Mouse (Mus musculus): ENCODE results near the gene Krtap2-4.
"Not testable (repeated sequence)": the region's sequence is repeated elsewhere in the genome, so short reads cannot be mapped to it uniquely, and the experiment has no call there.

The Krtap2-4 gene

DNA sequence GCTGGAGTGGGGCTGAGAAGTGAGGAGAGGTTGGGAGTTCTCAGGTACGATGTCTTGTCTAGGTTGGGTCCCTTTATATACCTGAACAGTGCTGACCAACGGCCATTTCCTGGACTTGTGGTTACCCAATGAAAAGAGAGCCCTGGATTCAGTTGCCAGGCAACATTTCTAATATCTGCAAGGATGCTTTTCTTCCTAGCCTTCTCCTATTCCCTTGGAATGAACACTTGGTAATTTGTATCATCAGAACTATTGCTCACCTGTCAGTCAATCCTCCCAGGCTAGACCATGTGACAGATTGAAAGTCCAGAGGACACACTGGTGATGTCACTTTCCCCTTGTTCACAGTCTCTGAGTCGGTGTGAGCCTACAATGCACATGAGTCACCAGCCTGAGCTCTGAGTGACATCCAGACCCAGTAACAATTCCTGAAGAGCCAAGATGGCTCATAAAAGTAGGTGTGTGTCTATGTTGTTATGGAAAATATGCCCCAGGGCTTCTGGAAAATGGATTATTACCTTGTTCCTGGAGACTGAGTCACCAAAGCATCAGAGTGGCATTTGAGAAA, at the start of gene Krtap2-4:
Gene Krtap2-4 (minus strand): TSS at position 51 of the 568 bp plus-strand sequence.
- DNase-seq (ENCODE audit: low spot score in 2 of 2) = no peak

DNA sequence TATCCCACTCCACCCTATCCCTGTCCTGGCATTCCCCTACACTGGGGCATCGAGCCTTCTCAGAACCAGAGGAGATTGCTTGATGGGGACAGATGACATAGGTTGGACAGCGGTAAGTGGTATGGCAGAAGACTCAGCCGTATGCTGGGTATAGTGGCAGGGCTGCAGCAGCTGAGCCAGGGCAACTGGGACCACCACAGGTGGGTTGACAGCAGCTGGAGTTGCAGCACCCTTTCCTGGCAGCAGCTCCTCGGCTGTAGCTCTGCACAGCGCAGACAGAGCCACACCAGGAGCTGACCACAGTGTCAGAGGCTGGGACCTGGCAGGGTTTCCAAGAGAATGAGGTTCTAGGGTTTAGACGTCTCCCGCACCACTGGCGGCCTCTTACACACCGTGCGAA, 48.2 kb upstream of the Krtap2-4 start:
- no peak for DNase-seq (ENCODE audit: low spot score in 2 of 2)

- no peak for DNase-seq (ENCODE audit: low spot score in 2 of 2)
Observed at GRCm38 (mm10) chr11:99659256-99659655, 44.6 kb upstream of the Krtap2-4 start.

GRCm38 (mm10) chr11:99658467-99659010, 43.9 kb upstream of the Krtap2-4 start, which contains the start of gene Gm11563:
Gene Gm11563 (minus strand): TSS chr11:99658960.
- not testable (repeated sequence) for DNase-seq (ENCODE audit: low spot score in 2 of 2)

DNA sequence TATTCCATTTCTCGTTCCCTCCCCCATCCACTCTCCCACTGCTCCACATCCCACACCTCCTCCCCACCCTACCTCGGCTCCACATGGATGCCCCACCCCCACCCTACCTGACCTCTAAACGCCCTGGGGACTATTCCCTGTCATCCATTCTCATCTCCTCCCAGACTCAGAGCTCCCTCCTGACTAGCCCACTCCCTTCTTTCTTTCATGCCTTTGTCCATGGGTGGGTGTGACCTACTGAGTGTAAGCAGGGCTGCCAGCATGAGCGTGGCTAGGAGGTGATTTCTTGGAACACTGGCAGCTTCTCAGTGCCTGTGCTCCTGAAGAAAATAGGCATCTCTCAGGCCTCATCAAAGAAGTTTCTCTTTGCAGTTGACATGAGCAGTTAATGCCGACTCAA, 42.4 kb upstream of the Krtap2-4 start:
- DNase-seq (ENCODE audit: low spot score in 2 of 2) = no peak

DNA sequence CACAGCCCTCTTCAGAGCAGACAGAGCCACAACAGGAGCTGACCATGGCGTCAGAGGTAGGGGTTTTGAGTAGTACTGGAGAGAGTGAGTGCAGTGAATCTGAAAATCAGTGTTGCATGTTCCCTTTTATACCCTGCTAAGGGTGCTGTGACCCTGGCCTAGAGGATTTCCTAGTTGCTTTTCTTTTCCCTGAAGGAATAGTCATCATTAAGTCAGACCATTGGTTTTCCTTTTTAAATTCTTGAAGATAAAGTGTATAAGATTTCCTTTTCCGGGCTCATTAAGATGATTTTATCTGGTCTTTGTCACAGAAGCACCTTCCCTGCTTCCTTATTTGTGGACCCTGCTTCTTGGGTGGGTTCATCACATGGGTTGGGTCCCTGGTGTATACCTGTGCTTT, 35.5 kb upstream of the Krtap2-4 start, which contains the start of gene Gm11555:
Gene Gm11555 (minus strand): TSS at position 101 of the 400 bp plus-strand sequence.
- DNase-seq (ENCODE audit: low spot score in 2 of 2) = no peak

- no peak for DNase-seq (ENCODE audit: low spot score in 2 of 2)
Observed at GRCm38 (mm10) chr11:99646444-99646843, 31.8 kb upstream of the Krtap2-4 start.

- DNase-seq (ENCODE audit: low spot score in 2 of 2) = no peak
Observed at GRCm38 (mm10) chr11:99644351-99644750, 29.7 kb upstream of the Krtap2-4 start.

DNA sequence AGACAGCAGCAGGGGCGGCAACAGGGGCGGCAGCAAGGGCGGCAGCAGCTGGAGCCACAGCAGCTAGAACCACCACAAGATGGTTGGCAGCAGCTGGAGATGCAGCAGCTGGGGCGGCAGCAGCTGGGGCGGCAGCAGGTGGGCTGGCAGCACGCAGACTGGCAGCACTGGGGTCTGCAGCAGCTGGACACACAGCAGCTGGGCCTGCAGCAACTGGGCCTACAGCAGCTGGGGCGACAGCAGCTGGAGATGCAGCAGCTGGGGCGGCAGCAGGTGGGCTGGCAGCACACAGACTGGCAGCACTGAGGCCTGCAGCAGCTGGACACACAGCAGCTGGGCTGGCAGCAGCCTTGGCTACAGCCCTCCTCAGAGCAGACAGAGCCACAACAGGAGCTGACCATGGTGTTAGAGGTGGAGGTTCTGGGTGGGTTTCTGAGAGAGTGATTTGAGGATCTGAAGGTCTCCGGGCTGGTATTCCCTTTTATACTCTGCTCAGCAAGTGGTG, 29.0 kb upstream of the Krtap2-4 start, which contains the start of gene Krtap4-7:
Gene Krtap4-7 (minus strand): TSS at position 455 of the 505 bp plus-strand sequence.
- not testable (repeated sequence) for DNase-seq (ENCODE audit: low spot score in 2 of 2)

GRCm38 (mm10) chr11:99640926-99641325, 26.3 kb upstream of the Krtap2-4 start:
- DNase-seq (ENCODE audit: low spot score in 2 of 2) = no peak

GRCm38 (mm10) chr11:99637086-99637485, 22.4 kb upstream of the Krtap2-4 start:
- DNase-seq (ENCODE audit: low spot score in 2 of 2) = no peak

DNA sequence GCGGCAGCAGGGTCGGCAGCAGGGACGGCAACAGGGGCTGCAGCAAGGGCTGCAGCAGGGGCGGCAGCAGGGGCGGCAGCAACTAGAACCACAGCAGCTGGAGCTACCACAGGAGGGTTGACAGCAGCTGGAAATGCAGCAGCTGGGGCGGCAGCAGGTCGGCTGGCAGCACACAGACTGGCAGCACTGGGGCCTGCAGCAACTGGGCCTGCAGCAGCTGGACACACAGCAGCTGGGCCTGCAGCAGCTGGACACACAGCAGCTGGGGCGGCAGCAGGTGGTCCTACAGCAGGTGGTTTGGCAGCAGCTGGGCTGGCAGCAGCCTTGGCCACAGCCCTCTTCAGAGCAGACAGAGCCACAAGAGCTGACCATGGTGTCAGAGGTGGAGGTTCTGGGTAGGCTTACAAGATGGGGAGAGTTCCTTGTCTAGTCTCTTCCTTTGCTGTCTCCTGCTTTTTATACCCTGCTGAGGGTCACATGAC, 20.0 kb upstream of the Krtap2-4 start, which contains the start of gene Krtap4-2:
Gene Krtap4-2 (minus strand): TSS at position 432 of the 482 bp plus-strand sequence.
- no peak for DNase-seq (ENCODE audit: low spot score in 2 of 2)

DNA sequence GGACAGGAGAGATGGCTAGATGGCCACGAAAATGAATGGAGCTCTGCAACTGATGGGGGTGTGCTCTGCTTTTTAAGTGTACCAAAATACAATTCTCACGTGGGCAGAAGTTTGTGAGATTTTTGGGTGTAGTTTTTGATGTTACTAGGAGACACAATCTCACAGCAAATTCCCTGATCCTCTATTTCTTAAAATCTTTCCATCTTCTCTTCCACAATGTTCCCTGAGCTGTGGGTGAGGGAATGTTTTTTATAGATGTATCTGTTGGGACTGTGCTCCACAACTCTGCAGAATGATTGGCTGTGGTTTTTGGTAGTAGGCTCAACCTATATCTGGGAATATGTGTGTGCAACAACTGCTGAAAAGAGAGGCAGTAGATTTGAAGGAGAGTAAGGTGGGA, 18.6 kb upstream of the Krtap2-4 start:
- no peak for DNase-seq (ENCODE audit: low spot score in 2 of 2)

- no peak for DNase-seq (ENCODE audit: low spot score in 2 of 2)
Observed at GRCm38 (mm10) chr11:99630890-99631289, 16.2 kb upstream of the Krtap2-4 start.

- no peak for DNase-seq (ENCODE audit: low spot score in 2 of 2)
Observed at GRCm38 (mm10) chr11:99628138-99628537, 13.5 kb upstream of the Krtap2-4 start, which contains the start of gene Krtap4-1. Gene Krtap4-1 (minus strand): TSS chr11:99628238.

DNA sequence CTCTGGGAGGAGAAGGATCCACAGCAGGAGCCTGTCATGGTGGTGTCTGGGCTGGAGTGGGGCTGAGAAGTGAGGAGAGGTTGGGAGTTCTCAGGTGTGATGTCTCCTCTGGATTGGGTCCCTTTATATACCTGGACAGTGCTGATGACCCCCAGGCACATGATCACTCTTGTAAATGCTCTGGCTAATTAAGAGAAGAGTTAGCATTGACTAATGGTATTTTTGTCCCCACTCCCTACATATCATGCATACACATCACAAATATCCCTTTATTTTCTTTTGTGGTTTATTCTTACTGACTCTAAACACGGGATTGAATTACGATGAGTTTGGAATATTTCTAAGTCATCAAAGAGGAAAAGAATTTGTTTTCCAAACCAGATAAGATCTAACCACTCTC, 5.7 kb upstream of the Krtap2-4 start, which contains the start of gene Gm11562:
Gene Gm11562 (minus strand): TSS at position 101 of the 400 bp plus-strand sequence.
- no peak for DNase-seq (ENCODE audit: low spot score in 2 of 2)

- DNase-seq (ENCODE audit: low spot score in 2 of 2) = not testable (repeated sequence)
Observed at GRCm38 (mm10) chr11:99610089-99610488, 4.6 kb downstream of the Krtap2-4 start, which contains the start of gene Gm11937. Gene Gm11937 (minus strand): TSS chr11:99610189.

- no peak for DNase-seq (ENCODE audit: low spot score in 2 of 2)
Observed at GRCm38 (mm10) chr11:99609126-99609525, 5.5 kb downstream of the Krtap2-4 start.

DNA sequence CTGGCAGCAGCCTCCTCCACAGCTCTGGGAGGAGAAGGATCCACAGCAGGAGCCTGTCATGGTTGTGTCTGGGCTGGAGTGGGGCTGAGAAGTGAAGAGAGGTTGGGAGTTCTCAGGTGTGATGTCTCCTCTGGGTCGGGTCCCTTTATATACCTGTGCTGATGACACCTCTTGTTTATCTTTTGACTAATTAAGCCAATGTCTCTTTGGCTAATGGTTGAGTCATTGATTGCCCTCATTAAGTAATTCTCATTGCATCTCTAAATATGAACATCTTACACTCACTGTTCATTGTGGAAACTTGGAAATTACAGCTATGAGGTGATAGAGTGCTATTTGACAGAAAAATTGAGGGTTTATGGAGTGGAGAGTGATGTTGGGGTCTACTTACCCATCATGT, 11.4 kb downstream of the Krtap2-4 start, which contains the start of gene Gm11938:
Gene Gm11938 (minus strand): TSS at position 101 of the 400 bp plus-strand sequence.
- not testable (repeated sequence) for DNase-seq (ENCODE audit: low spot score in 2 of 2)

- not testable (repeated sequence) for DNase-seq (ENCODE audit: low spot score in 2 of 2)
Observed at GRCm38 (mm10) chr11:99597742-99598141, 16.9 kb downstream of the Krtap2-4 start, which contains the start of gene Krtap9-3. Gene Krtap9-3 (minus strand): TSS chr11:99598105.

DNA sequence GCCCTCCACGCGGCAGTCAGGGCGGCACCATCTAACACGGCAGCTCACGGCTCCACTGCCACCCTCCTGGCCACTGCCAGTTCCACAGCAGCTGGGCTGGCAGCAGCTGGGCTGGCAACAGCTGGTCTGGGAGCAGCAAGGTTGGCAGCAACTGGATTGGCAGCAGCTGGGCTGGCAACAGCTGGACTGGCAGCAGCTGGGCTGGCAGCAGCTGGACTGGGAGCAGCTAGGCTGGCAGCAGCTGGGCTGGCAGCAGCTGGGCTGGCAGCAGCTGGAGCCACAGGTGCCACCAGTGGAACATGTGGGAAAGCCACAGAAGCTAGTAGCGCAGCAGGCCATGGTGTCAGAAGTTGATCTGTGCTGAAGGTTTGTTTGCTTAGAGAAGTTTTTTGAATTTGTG, 23.7 kb downstream of the Krtap2-4 start, which contains the start of gene Krtap1-3:
Gene Krtap1-3 (minus strand): TSS at position 359 of the 400 bp plus-strand sequence.
- DNase-seq (ENCODE audit: low spot score in 2 of 2) = no peak

GRCm38 (mm10) chr11:99585096-99585495, 29.6 kb downstream of the Krtap2-4 start:
- DNase-seq (ENCODE audit: low spot score in 2 of 2) = no peak
